Mouse (Mus musculus) gastrocnemius, adult 2 months (tissue): ENCODE data around the gene Utp6. TPM values are rescaled to one million over a fixed set of nuclear protein-coding genes. Genes with fewer than 3 reads are reported as not detected.

Experiments
- DNase-seq: peaks from one replicate; pipeline ENCODE4 v3.0.0; 2022
- H3K27ac ChIP-seq: fragments of 200-600 bp; 2 replicates; pipeline ENCODE4 v1.8.1; 2022; ENCODE audit warnings: mild to moderate bottlenecking
- H3K4me3 ChIP-seq: fragments of 200-600 bp; 2 replicates; pipeline ENCODE4 v1.8.1; 2022; ENCODE audit warnings: mild to moderate bottlenecking, moderate library complexity
- CTCF ChIP-seq: fragments of 200-600 bp; IDR thresholded peaks from 2 replicates; pipeline ENCODE4 v1.8.1; 2022; ENCODE audit warnings: antibody characterized with exemption, mild to moderate bottlenecking, moderate library complexity
- intact Hi-C: fragments of 180-260 bp; cut with DNase I; formaldehyde crosslinking; loops from one replicate; pipeline ENCODE4 v1.15.1; 2025
- total RNA-seq, 2 experiments: library from RNA; stranded (reverse); gene quantifications; 2 replicates each; pipeline ENCODE4 v1.2.3; 2021

The Utp6 gene
- total RNA-seq, 2 experiments from 2014 or later = 30.2 to 31.2 TPM

DNA sequence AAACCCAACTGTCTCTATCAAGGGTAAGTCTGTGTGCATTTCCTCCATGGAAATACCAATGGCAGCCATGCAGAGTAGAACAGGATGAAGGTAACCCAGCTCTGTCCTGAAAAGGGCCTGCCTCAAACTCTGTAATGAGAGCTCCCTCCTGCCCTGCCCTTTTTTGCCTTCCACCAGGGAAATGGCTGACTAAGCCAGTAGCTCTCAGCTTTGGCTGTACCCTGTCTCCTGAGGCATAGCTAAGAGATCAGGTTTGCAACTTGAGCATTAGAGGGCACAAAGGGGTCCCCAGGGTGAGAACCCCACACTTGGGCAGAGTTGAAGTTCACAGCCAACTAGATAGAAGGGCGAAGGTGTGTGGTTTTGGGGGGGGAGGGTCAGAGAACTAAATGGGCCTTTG is 75.2 kb downstream of the Utp6 start:
- Histone ChIP-seq H3K4me3 (no peak overlapping the region), H3K27ac (peak overlapping the region; percentile 90)
- no peak for TF ChIP-seq CTCF
- peak; percentile 72 for DNase-seq
- intact Hi-C loops = loop anchor here (2.0 kb wide), 1 partner anchor 94 kb away; no protein-coding TSS in a partner anchor

DNA sequence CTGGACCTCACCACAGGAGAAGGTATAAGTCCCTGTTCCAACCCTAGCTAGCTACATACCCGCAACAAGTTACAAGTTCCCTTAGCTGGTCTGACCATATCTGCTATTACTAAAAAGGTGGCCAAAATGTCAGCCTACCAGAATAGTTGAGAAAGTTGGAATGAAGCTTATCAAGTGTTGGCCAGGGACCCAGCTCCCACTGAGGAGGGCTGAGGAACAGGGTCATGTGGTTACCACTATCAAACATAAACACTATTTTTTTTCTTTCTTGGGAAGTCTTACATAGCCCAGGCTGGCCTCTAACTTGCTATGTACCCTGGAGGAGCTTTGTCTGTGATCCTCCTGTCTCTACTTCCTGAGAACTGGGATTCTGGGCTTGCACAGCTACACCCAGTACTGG is 75.8 kb downstream of the Utp6 start:
- no peak for TF ChIP-seq CTCF
- no peak overlapping the region for H3K4me3 ChIP-seq
- H3K27ac ChIP-seq = peak overlapping the region; percentile 90
- no peak for DNase-seq
- intact Hi-C loops = loop anchor here (2.0 kb wide), 1 partner anchor 94 kb away; no protein-coding TSS in a partner anchor

DNA sequence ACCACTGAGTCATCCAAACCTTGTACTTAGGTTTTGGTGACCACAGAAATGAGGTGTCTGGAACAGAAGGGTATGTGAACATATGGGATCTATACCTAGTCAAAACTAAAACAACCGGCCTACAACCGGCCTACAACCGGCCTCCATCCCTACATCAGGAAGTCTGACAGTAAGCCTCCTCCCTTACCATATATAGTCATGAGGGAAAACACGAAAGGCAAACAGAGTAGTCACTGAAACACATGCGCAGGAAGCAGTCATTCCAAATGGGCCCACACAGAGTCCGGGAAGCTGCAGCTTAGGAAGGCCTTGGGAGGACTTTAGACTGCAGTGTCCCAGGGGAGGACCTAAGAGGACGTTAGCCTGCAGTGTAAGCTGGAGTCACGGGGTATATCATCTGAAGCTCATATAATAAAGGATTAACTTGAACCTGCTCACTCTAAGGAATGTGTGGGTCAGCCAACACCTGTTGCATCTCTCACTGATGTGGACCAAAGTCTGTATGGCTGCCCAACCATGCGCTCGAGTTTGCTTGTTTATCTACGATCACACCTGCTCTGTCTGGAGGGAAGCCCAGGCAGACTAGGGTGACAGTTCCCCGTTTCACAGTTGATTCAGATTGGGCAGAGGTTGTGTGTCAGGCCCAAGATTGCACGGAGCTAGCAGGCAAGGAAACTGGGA is 76.3 kb downstream of the Utp6 start:
- DNase-seq = peak; percentile 92
- Histone ChIP-seq H3K4me3 (no peak overlapping the region), H3K27ac (peak overlapping the region; percentile 90)
- intact Hi-C loops = loop anchor here (2.0 kb wide), 1 partner anchor 93 kb away; no protein-coding TSS in a partner anchor
- TF ChIP-seq CTCF = no peak

DNA sequence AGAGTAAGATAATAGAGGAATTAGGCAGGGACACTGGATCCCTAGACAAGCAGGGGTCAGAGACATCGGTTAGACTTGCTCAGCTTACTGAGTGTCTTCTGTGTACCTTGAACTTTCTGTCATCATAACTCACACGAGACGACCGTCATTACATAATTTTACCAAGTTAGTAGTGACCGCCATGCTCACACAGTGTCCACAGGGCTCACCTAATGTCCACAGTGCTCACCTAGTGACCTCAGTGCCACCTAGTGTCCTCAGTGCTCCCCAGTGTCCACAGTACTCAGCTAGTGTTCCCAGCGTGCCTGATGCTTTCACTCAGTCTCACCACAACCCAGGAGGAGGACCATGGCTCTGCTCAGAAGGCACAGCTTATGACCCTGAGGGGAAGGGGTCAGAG is 77.4 kb downstream of the Utp6 start:
- DNase-seq = no peak
- TF ChIP-seq CTCF = no peak
- no peak overlapping the region for H3K4me3 ChIP-seq
- peak overlapping the region; percentile 90 for H3K27ac ChIP-seq
- intact Hi-C loops = no loop called here

Other genes with a start within 250 kb of the Utp6 start
- 10 to 100 TPM; 18.6 to 24.2 TPM for gene Suz12, start 30.7 kb upstream of the Utp6 start, total RNA-seq
- 1 to 10 TPM; 4.1 to 6.6 TPM for gene Crlf3, start 118.6 kb upstream of the Utp6 start, total RNA-seq
- gene Atad5, start 127.0 kb upstream of the Utp6 start, total RNA-seq = under 1 TPM; 0.74 to 0.81 TPM
- 10 to 100 TPM; 18.6 to 24.1 TPM for gene Tefm, start 179.8 kb upstream of the Utp6 start, total RNA-seq
- 1 to 10 TPM; 4.2 to 4.7 TPM for gene Adap2, start 191.7 kb upstream of the Utp6 start, total RNA-seq
- 1 to 10 TPM; 2.2 to 2.4 TPM for gene Rnf135, start 221.5 kb upstream of the Utp6 start, total RNA-seq
- gene Rhot1, start 246.6 kb upstream of the Utp6 start, total RNA-seq = 10 to 100 TPM; 43.6 to 45.3 TPM